Mouse (Mus musculus) heart, postnatal 0 days (tissue): ENCODE data around the gene Krtap10-10. TPM values are rescaled to one million over a fixed set of nuclear protein-coding genes. Genes with fewer than 3 reads are reported as not detected.
"Not testable (repeated sequence)": the region's sequence is repeated elsewhere in the genome, so short reads cannot be mapped to it uniquely, and the experiment has no call there.

Experiments
- ATAC-seq: fragments of 200-750 bp; cut with Nextera tagmentation; 2 replicates; pipeline ENCODE4 v1.8.0; 2017; ENCODE audit warnings: low read depth, moderate number of reproducible peaks, moderate library complexity; ENCODE audit not compliant: insufficient read depth
- DNase-seq: peaks from one replicate; pipeline ENCODE4 v3.0.0-alpha.2; 2016; ENCODE audit warnings: low spot score
- H3K27ac ChIP-seq: fragments of 300-500 bp; sonication (generic); 2 replicates; pipeline ENCODE4 v1.5.1; 2014; ENCODE audit warnings: low read depth, mild to moderate bottlenecking
- H3K27me3 ChIP-seq: fragments of 300-500 bp; sonication (generic); 2 replicates; pipeline ENCODE4 v1.6.1; 2014; ENCODE audit warnings: low read length, mixed read lengths; ENCODE audit not compliant: control insufficient read depth, insufficient read depth
- H3K36me3 ChIP-seq: fragments of 300-500 bp; sonication (generic); replicated peaks from 2 replicates; pipeline ENCODE4 v1.6.1; 2014; ENCODE audit warnings: low read length, mixed read lengths; ENCODE audit not compliant: control insufficient read depth, insufficient read depth
- H3K4me1 ChIP-seq: fragments of 300-500 bp; sonication (generic); 2 replicates; pipeline ENCODE4 v1.6.1; 2014; ENCODE audit warnings: antibody characterized with exemption; ENCODE audit not compliant: control insufficient read depth, insufficient read depth
- H3K4me2 ChIP-seq: fragments of 300-500 bp; sonication (generic); 2 replicates; pipeline ENCODE4 v1.6.1; 2014; ENCODE audit warnings: low read depth, mild to moderate bottlenecking, low read length, moderate library complexity
- H3K4me3 ChIP-seq: fragments of 300-500 bp; sonication (generic); 2 replicates; pipeline ENCODE4 v1.5.1; 2014; ENCODE audit warnings: low read depth, low read length
- H3K9ac ChIP-seq: fragments of 300-500 bp; sonication (generic); replicated peaks from 2 replicates; pipeline ENCODE4 v1.6.1; 2014; ENCODE audit warnings: low read depth, low read length, mixed read lengths
- H3K9me3 ChIP-seq: fragments of 300-500 bp; sonication (generic); replicated peaks from 2 replicates; pipeline ENCODE4 v1.6.1; 2016; ENCODE audit warnings: low read length; ENCODE audit not compliant: control insufficient read depth
- CTCF ChIP-seq: IDR thresholded peaks from 2 replicates; pipeline ENCODE4 v1.5.1; 2016; ENCODE audit warnings: antibody characterized with exemption, control low read depth, low read depth
- EP300 ChIP-seq: IDR thresholded peaks from 2 replicates; pipeline ENCODE4 v1.6.1; 2016; ENCODE audit warnings: antibody characterized with exemption, low read depth
- WGBS: fragments of 180-500 bp; shearing (Covaris S2); extraction: QIAGEN DNeasy Blood & Tissue Kit; methylation state at CpG from one replicate; pipeline ENCODE4 v1.1.7; 2014; 5-methylcytosine and 5-hydroxymethylcytosine counted together
- polyA plus RNA-seq: library from polyadenylated mRNA; unstranded; fragments of >200 nt; fragmentation: Nextera tagmentation; extraction: Ambion mirVana; gene quantifications from 2 replicates; pipeline ENCODE4 v1.2.1, GENCODE M21; 2015
- total RNA-seq: library from RNA; depleted of rRNA; stranded (reverse); fragments of >200 nt; gene quantifications from 2 replicates; pipeline ENCODE4 v1.2.3, GENCODE M21; 2014; ENCODE audit warnings: low replicate concordance; rRNA removed

Gene Krtap10-10
- total RNA-seq: not detected in 2 replicates
- not detected in 2 replicates for polyA plus RNA-seq

- H3K27me3 ChIP-seq: no peaks in the 10 kb centered on the region
- no peaks in the 10 kb centered on the region for H3K9me3 ChIP-seq
- DNase-seq (no peak), ATAC-seq (no peak)
- H3K4me1 ChIP-seq: no peaks in the 10 kb centered on the region
- no peak for TF ChIP-seq CTCF
- no peak for TF ChIP-seq EP300
- H3K4me3 ChIP-seq: no peak within 1 kb of the TSS
- H3K4me2 ChIP-seq: no peak within 1 kb of the TSS
- no peaks in the 10 kb centered on the region for H3K36me3 ChIP-seq
- H3K9ac ChIP-seq: no peak within 1 kb of the TSS
- 63% methylated on average over 9 of the region's 9 CpGs for WGBS
- no peak within 1 kb of the TSS for H3K27ac ChIP-seq
These were observed at the start of gene Krtap10-10 for GRCm38 (mm10) chr10:77835647-77836046. Krtap10-10 (plus strand) TSS chr10:77835947.

- H3K36me3 ChIP-seq, H3K27ac ChIP-seq, H3K4me2 ChIP-seq, H3K9ac ChIP-seq, H3K9me3 ChIP-seq, ATAC-seq, H3K4me3 ChIP-seq, DNase-seq, H3K4me1 ChIP-seq, H3K27me3 ChIP-seq: not testable (repeated sequence)
- WGBS: 60% methylated on average over 1 of the region's 1 CpGs
These were observed 47.9 kb upstream of the Krtap10-10 start, which contains the start of gene Gm7137 for GRCm38 (mm10) chr10:77787876-77788275. Gm7137 (minus strand) TSS chr10:77788200.

GRCm38 (mm10) chr10:77788621-77789020 is 47.1 kb upstream of the Krtap10-10 start:
- H3K9ac ChIP-seq: no peak overlapping the region
- TF ChIP-seq EP300 (no peak), CTCF (no peak)
- DNase-seq (no peak), ATAC-seq (no peak)
- no peaks in the 10 kb centered on the region for H3K9me3 ChIP-seq
- no peak overlapping the region for H3K4me3 ChIP-seq
- no peak overlapping the region for H3K27ac ChIP-seq
- no peaks in the 10 kb centered on the region for H3K36me3 ChIP-seq
- H3K4me2 ChIP-seq: no peak overlapping the region
- H3K27me3 ChIP-seq: no peaks in the 10 kb centered on the region
- 85% methylated on average over 2 of the region's 2 CpGs for WGBS
- no peaks in the 10 kb centered on the region for H3K4me1 ChIP-seq

- DNase-seq (no peak), ATAC-seq (no peak)
- Histone ChIP-seq H3K9ac (no peak within 1 kb of the TSS), H3K4me2 (no peak within 1 kb of the TSS), H3K27ac (no peak within 1 kb of the TSS), H3K36me3 (no peaks in the 10 kb centered on the region), H3K4me1 (no peaks in the 10 kb centered on the region), H3K4me3 (no peak within 1 kb of the TSS), H3K9me3 (no peaks in the 10 kb centered on the region), H3K27me3 (no peaks in the 10 kb centered on the region)
- WGBS: 63% methylated on average over 2 of the region's 2 CpGs
- no peak for TF ChIP-seq EP300
- no peak for TF ChIP-seq CTCF
These were observed 40.8 kb upstream of the Krtap10-10 start, which contains the start of gene Gm9639 for GRCm38 (mm10) chr10:77794976-77795375. Gm9639 (minus strand) TSS chr10:77795076.

GRCm38 (mm10) chr10:77797677-77798076 is 38.1 kb upstream of the Krtap10-10 start:
- no peak overlapping the region for H3K9ac ChIP-seq
- H3K9me3 ChIP-seq: no peaks in the 10 kb centered on the region
- TF ChIP-seq CTCF (no peak), EP300 (no peak)
- H3K36me3 ChIP-seq: no peaks in the 10 kb centered on the region
- no peaks in the 10 kb centered on the region for H3K4me1 ChIP-seq
- H3K4me3 ChIP-seq: no peak overlapping the region
- peak; percentile 47 for DNase-seq
- ATAC-seq: peak; percentile 39
- no peak overlapping the region for H3K4me2 ChIP-seq
- 14% methylated on average over 3 of the region's 3 CpGs for WGBS
- no peak overlapping the region for H3K27ac ChIP-seq
- H3K27me3 ChIP-seq: no peaks in the 10 kb centered on the region

- H3K9me3 ChIP-seq, H3K4me2 ChIP-seq, H3K36me3 ChIP-seq, H3K4me1 ChIP-seq, H3K27ac ChIP-seq, H3K9ac ChIP-seq, H3K27me3 ChIP-seq, H3K4me3 ChIP-seq, DNase-seq: not testable (repeated sequence)
- peak; percentile 17; the same call in 1 of the 2 replicates for ATAC-seq
- 30% methylated on average over 3 of the region's 3 CpGs for WGBS
These were observed 37.4 kb upstream of the Krtap10-10 start for GRCm38 (mm10) chr10:77798164-77798920.
